Mouse (Mus musculus): Measurements from ENCODE around the gene Gaa. TPM values are rescaled to one million over a fixed set of nuclear protein-coding genes. Genes with fewer than 3 reads are reported as not detected.

Gaa gene
- 80.0 and 94.8 TPM in 2 replicates for polyA plus RNA-seq (2012; rRNA removed)

GRCm38 (mm10) chr11:119267768-119268556 lies at the start of gene Gaa:
Gene Gaa (plus strand): TSS chr11:119267887.
- 2% methylated on average over 52 of the region's 52 CpGs for WGBS
- peak within 1 kb of the TSS; percentile 80 for H3K4me3 ChIP-seq (ENCODE audit: control insufficient read depth, insufficient read depth, low read length)
- H3K27me3 ChIP-seq (ENCODE audit: control insufficient read depth, insufficient read depth, low read length): no peaks in the 10 kb centered on the region
- peak; percentile 97 for DNase-seq
- peaks cover 15% of the 10 kb centered on the region for H3K4me1 ChIP-seq (replicated peaks; ENCODE audit: control insufficient read depth, insufficient read depth, low read length)
- TF ChIP-seq POLR2A (IDR thresholded peaks at IDR 0.05; ENCODE audit: control insufficient read depth, extremely low read depth, insufficient read depth, low read length, poor library complexity) (0 out of 2 replicates have a peak, but pooled peaks have one; percentile 34), CTCF (IDR thresholded peaks at IDR 0.05; ENCODE audit: borderline replicate concordance, control insufficient read depth, extremely low read depth, insufficient read depth, low read length, poor library complexity) (peak; percentile 99)
- no peaks in the 10 kb centered on the region for H3K36me3 ChIP-seq (ENCODE audit: control insufficient read depth, insufficient read depth, low read length)
- H3K27ac ChIP-seq (ENCODE audit: control insufficient read depth, insufficient read depth, low read length): no peak within 1 kb of the TSS

GRCm38 (mm10) chr11:119219816-119220465 lies 47.7 kb upstream of the Gaa start:
- H3K27me3 ChIP-seq (ENCODE audit: control insufficient read depth, insufficient read depth, low read length): no peaks in the 10 kb centered on the region
- 83% methylated on average over 17 of the region's 17 CpGs for WGBS
- DNase-seq: no peak
- no peak overlapping the region for H3K4me3 ChIP-seq (ENCODE audit: control insufficient read depth, insufficient read depth, low read length)
- peaks cover 20% of the 10 kb centered on the region for H3K4me1 ChIP-seq (replicated peaks; ENCODE audit: control insufficient read depth, insufficient read depth, low read length)
- no peak overlapping the region for H3K27ac ChIP-seq (ENCODE audit: control insufficient read depth, insufficient read depth, low read length)
- TF ChIP-seq CTCF (IDR thresholded peaks at IDR 0.05; ENCODE audit: borderline replicate concordance, control insufficient read depth, extremely low read depth, insufficient read depth, low read length, poor library complexity) (no peak), POLR2A (IDR thresholded peaks at IDR 0.05; ENCODE audit: control insufficient read depth, extremely low read depth, insufficient read depth, low read length, poor library complexity) (no peak)
- no peaks in the 10 kb centered on the region for H3K36me3 ChIP-seq (ENCODE audit: control insufficient read depth, insufficient read depth, low read length)

GRCm38 (mm10) chr11:119221812-119222510 lies 45.7 kb upstream of the Gaa start:
- 91% methylated on average over 10 of the region's 11 CpGs for WGBS
- TF ChIP-seq POLR2A (IDR thresholded peaks at IDR 0.05; ENCODE audit: control insufficient read depth, extremely low read depth, insufficient read depth, low read length, poor library complexity): no peak
- TF ChIP-seq CTCF (IDR thresholded peaks at IDR 0.05; ENCODE audit: borderline replicate concordance, control insufficient read depth, extremely low read depth, insufficient read depth, low read length, poor library complexity): no peak
- DNase-seq: no peak
- Histone ChIP-seq H3K36me3 (ENCODE audit: control insufficient read depth, insufficient read depth, low read length) (no peaks in the 10 kb centered on the region), H3K4me1 (replicated peaks; ENCODE audit: control insufficient read depth, insufficient read depth, low read length) (0 out of 2 replicates have a peak, but pooled peaks cover 2% of the 10 kb centered on the region), H3K27me3 (ENCODE audit: control insufficient read depth, insufficient read depth, low read length) (no peaks in the 10 kb centered on the region), H3K27ac (ENCODE audit: control insufficient read depth, insufficient read depth, low read length) (no peak overlapping the region), H3K4me3 (ENCODE audit: control insufficient read depth, insufficient read depth, low read length) (no peak overlapping the region)

GRCm38 (mm10) chr11:119223124-119223890 lies 44.4 kb upstream of the Gaa start:
- TF ChIP-seq CTCF (IDR thresholded peaks at IDR 0.05; ENCODE audit: borderline replicate concordance, control insufficient read depth, extremely low read depth, insufficient read depth, low read length, poor library complexity) (no peak), POLR2A (IDR thresholded peaks at IDR 0.05; ENCODE audit: control insufficient read depth, extremely low read depth, insufficient read depth, low read length, poor library complexity) (no peak)
- Histone ChIP-seq H3K4me3 (ENCODE audit: control insufficient read depth, insufficient read depth, low read length) (no peak overlapping the region), H3K27me3 (ENCODE audit: control insufficient read depth, insufficient read depth, low read length) (peaks cover 5% of the 10 kb centered on the region), H3K36me3 (ENCODE audit: control insufficient read depth, insufficient read depth, low read length) (no peaks in the 10 kb centered on the region), H3K4me1 (replicated peaks; ENCODE audit: control insufficient read depth, insufficient read depth, low read length) (peaks cover 9% of the 10 kb centered on the region), H3K27ac (ENCODE audit: control insufficient read depth, insufficient read depth, low read length) (no peak overlapping the region)
- no peak for DNase-seq
- WGBS: 85% methylated on average over 20 of the region's 20 CpGs

- H3K27ac ChIP-seq (ENCODE audit: control insufficient read depth, insufficient read depth, low read length): no peak overlapping the region
- no peak overlapping the region for H3K4me3 ChIP-seq (ENCODE audit: control insufficient read depth, insufficient read depth, low read length)
- H3K36me3 ChIP-seq (ENCODE audit: control insufficient read depth, insufficient read depth, low read length): no peaks in the 10 kb centered on the region
- no peak for DNase-seq
- peaks cover 17% of the 10 kb centered on the region for H3K4me1 ChIP-seq (replicated peaks; ENCODE audit: control insufficient read depth, insufficient read depth, low read length)
- 99% methylated on average over 6 of the region's 6 CpGs for WGBS
- H3K27me3 ChIP-seq (ENCODE audit: control insufficient read depth, insufficient read depth, low read length): peaks cover 5% of the 10 kb centered on the region
- no peak for TF ChIP-seq POLR2A (IDR thresholded peaks at IDR 0.05; ENCODE audit: control insufficient read depth, extremely low read depth, insufficient read depth, low read length, poor library complexity)
- no peak for TF ChIP-seq CTCF (IDR thresholded peaks at IDR 0.05; ENCODE audit: borderline replicate concordance, control insufficient read depth, extremely low read depth, insufficient read depth, low read length, poor library complexity)
Observed at GRCm38 (mm10) chr11:119224926-119225325, 42.8 kb upstream of the Gaa start.
